Mouse (Mus musculus): ENCODE measurements around the gene Npas2. TPM values are rescaled to one million over a fixed set of nuclear protein-coding genes. Genes with fewer than 3 reads are reported as not detected.

The Npas2 gene
- total RNA-seq, 4 experiments from 2014 or later: 0.92 to 1.9 (median 1.6) TPM

GRCm38 (mm10) chr1:39408123-39408522, 214.6 kb downstream of the Npas2 start:
- DNase-seq (ENCODE audit: low spot score): no peak

- no peak for DNase-seq (ENCODE audit: low spot score)
These were observed 215.1 kb downstream of the Npas2 start for GRCm38 (mm10) chr1:39408668-39409067.

- no peak for DNase-seq (ENCODE audit: low spot score)
These were observed 216.7 kb downstream of the Npas2 start for GRCm38 (mm10) chr1:39410085-39410821.

Small RNA genes lying within 50 kb of the gene (microRNA-seq; reads per million reads assigned to microRNA genes)
- gene Mir6349: not detected

Other genes with a start within 250 kb of the Npas2 start
- gene Pdcl3, start 208.1 kb upstream of the Npas2 start, total RNA-seq (2022): 10 to 100 TPM; 68.3 to 84.4 (median 74.0) TPM
- 100 to 1,000 TPM; 470 to 601 (median 547) TPM for gene Rpl31, start 174.1 kb downstream of the Npas2 start, total RNA-seq (2022)